Mouse (Mus musculus) layer of hippocampus, postnatal 10 days (tissue): Measurements from ENCODE around the gene Serpinb9. TPM values are rescaled to one million over a fixed set of nuclear protein-coding genes. Genes with fewer than 3 reads are reported as not detected.

ENCODE experiments used
- total RNA-seq, 2 experiments: library from RNA; stranded (reverse); gene quantifications; 2 replicates each; pipeline ENCODE4 v1.2.3; 2021

Gene Serpinb9
- total RNA-seq, 2 experiments from 2014 or later = 5.4 to 6.3 TPM

Other genes with a start within 250 kb of the Serpinb9 start
- 1 to 10 TPM in 1 of 2 experiments, under 1 TPM in 1; 0.73 to 1.0 TPM for gene Mylk4, start 219.3 kb upstream of the Serpinb9 start, total RNA-seq
- 10 to 100 TPM; 57.9 to 58.4 TPM for gene Wrnip1, start 201.2 kb upstream of the Serpinb9 start, total RNA-seq
- gene D930007J09Rik, start 200.4 kb upstream of the Serpinb9 start, total RNA-seq = 1 to 10 TPM; 1.4 to 1.9 TPM
- under 1 TPM; 0.40 to 0.62 TPM for gene Serpinb1a, start 152.1 kb upstream of the Serpinb9 start, total RNA-seq
- under 1 TPM in 1 of 2 experiments, not detected in 1; 0.36 TPM for gene Serpinb1c, start 105.0 kb upstream of the Serpinb9 start, total RNA-seq
- gene Serpinb6b, start 38.0 kb upstream of the Serpinb9 start, total RNA-seq = 1 to 10 TPM; 2.6 to 2.9 TPM
- not detected for gene Serpinb9b, start 24.2 kb downstream of the Serpinb9 start, total RNA-seq
- 1 to 10 TPM; 1.2 to 1.3 TPM for gene Serpinb1b, start 75.3 kb downstream of the Serpinb9 start, total RNA-seq
- gene Serpinb9c, start 156.5 kb downstream of the Serpinb9 start, total RNA-seq = not detected
- gene Serpinb9d, start 189.7 kb downstream of the Serpinb9 start, total RNA-seq = not detected
- gene Serpinb9e, start 246.4 kb downstream of the Serpinb9 start, total RNA-seq = not detected